Mouse (Mus musculus) activated CD4-positive, CD25-positive, alpha-beta regulatory T cell, adult 4 months (primary cell): ENCODE data around the gene Mapk3. TPM values are rescaled to one million over a fixed set of nuclear protein-coding genes. Genes with fewer than 3 reads are reported as not detected.
A peak's percentile ranks its signal among the peaks of the same experiment; 100 is the strongest.
"Not testable (repeated sequence)": the region's sequence is repeated elsewhere in the genome, so short reads cannot be mapped to it uniquely, and the experiment has no call there.

Source experiments
- ATAC-seq: one replicate; pipeline ENCODE4 v1.8.0; 2017
- polyA plus RNA-seq, 2 experiments: library from polyadenylated mRNA; unstranded; fragments of 100-300 nt; shearing (Covaris generic); gene quantifications; one replicate each; pipeline ENCODE4 v1.2.1; 2017

Mapk3 gene
- polyA plus RNA-seq, 2 experiments from 2014 or later, result 12.7 to 22.3 TPM

- ATAC-seq, result no peak
Measured at GRCm38 (mm10) chr7:126759672-126760390, 430 bp downstream of the Mapk3 start.

GRCm38 (mm10) chr7:126760391-126760802 is 996 bp downstream of the Mapk3 start:
- ATAC-seq, result no peak

- no peak for ATAC-seq
Measured at GRCm38 (mm10) chr7:126760956-126761355, 1.6 kb downstream of the Mapk3 start.

GRCm38 (mm10) chr7:126761529-126762067 is 2.2 kb downstream of the Mapk3 start:
- ATAC-seq, result no peak

- no peak for ATAC-seq
Measured at GRCm38 (mm10) chr7:126762471-126763008, 3.1 kb downstream of the Mapk3 start.

GRCm38 (mm10) chr7:126765540-126765939 is 6.1 kb downstream of the Mapk3 start:
- ATAC-seq, result no peak

- no peak for ATAC-seq
Measured at GRCm38 (mm10) chr7:126766201-126766600, 6.8 kb downstream of the Mapk3 start, which contains the start of gene Gdpd3. TSS of gene Gdpd3 (plus strand) at chr7:126766334.

- ATAC-seq, result no peak
Measured at GRCm38 (mm10) chr7:126767001-126767400, 7.6 kb downstream of the Mapk3 start.

- no peak for ATAC-seq
Measured at GRCm38 (mm10) chr7:126770784-126771183, 11.4 kb downstream of the Mapk3 start.

- no peak for ATAC-seq
Measured at GRCm38 (mm10) chr7:126773351-126773750, 13.9 kb downstream of the Mapk3 start.

GRCm38 (mm10) chr7:126774463-126774862 is 15.1 kb downstream of the Mapk3 start:
- peak; percentile 38 for ATAC-seq

- ATAC-seq, result no peak
Measured at GRCm38 (mm10) chr7:126775185-126775977, 16.0 kb downstream of the Mapk3 start.

GRCm38 (mm10) chr7:126775978-126776234 is 16.5 kb downstream of the Mapk3 start:
- no peak for ATAC-seq

- peak; percentile 89 for ATAC-seq
Measured at GRCm38 (mm10) chr7:126776598-126777057, 17.2 kb downstream of the Mapk3 start, which contains the start of gene Ypel3. TSS of gene Ypel3 (plus strand) at chr7:126776955.

- no peak for ATAC-seq
Measured at GRCm38 (mm10) chr7:126777476-126777875, 18.1 kb downstream of the Mapk3 start.

- ATAC-seq, result no peak
Measured at GRCm38 (mm10) chr7:126778147-126778546, 18.7 kb downstream of the Mapk3 start.

GRCm38 (mm10) chr7:126779101-126779500 is 19.7 kb downstream of the Mapk3 start:
- not testable (repeated sequence) for ATAC-seq

GRCm38 (mm10) chr7:126779983-126780970 is 20.9 kb downstream of the Mapk3 start:
- peak; percentile 28 for ATAC-seq

GRCm38 (mm10) chr7:126780971-126781635 is 21.7 kb downstream of the Mapk3 start, which contains the start of gene Tbx6:
TSS of gene Tbx6 (plus strand) at chr7:126781483.
- no peak for ATAC-seq

- no peak for ATAC-seq
Measured at GRCm38 (mm10) chr7:126781661-126782370, 22.4 kb downstream of the Mapk3 start.

GRCm38 (mm10) chr7:126782693-126783092 is 23.3 kb downstream of the Mapk3 start:
- ATAC-seq, result no peak
